Mouse (Mus musculus) macrophage (primary cell): ENCODE results near the gene Impdh1. TPM values are rescaled to one million over a fixed set of nuclear protein-coding genes. Genes with fewer than 3 reads are reported as not detected.

Experiments
- H3K27ac ChIP-seq: fragments of 350-480 bp; formaldehyde crosslinking; 2 replicates; pipeline ENCODE4 v1.9.0; 2021
- H3K36me3 ChIP-seq: fragments of 350-480 bp; formaldehyde crosslinking; 2 replicates; pipeline ENCODE4 v1.9.0; 2021; ENCODE audit errors: inconsistent target
- H3K4me3 ChIP-seq: fragments of 350-480 bp; formaldehyde crosslinking; 2 replicates; pipeline ENCODE4 v1.9.0; 2021; ENCODE audit errors: inconsistent target
- H3K79me2 ChIP-seq: fragments of 350-480 bp; formaldehyde crosslinking; 2 replicates; pipeline ENCODE4 v1.9.0; 2021; ENCODE audit errors: inconsistent target
- WGBS: methylation state at CpG from one replicate; pipeline ENCODE4 v1.1.7; 2026; ENCODE audit warnings: inconsistent platforms; ENCODE audit not compliant: missing documents; 5-methylcytosine and 5-hydroxymethylcytosine counted together
- polyA plus RNA-seq: library from polyadenylated mRNA; stranded (reverse); fragments of 250-400 nt; gene quantifications from 3 replicates; pipeline ENCODE4 v1.2.4, GENCODE M21; 2018; ENCODE audit warnings: inconsistent platforms

Impdh1 gene
- polyA plus RNA-seq, 1 experiment from 2014 or later: 9.2 TPM

DNA sequence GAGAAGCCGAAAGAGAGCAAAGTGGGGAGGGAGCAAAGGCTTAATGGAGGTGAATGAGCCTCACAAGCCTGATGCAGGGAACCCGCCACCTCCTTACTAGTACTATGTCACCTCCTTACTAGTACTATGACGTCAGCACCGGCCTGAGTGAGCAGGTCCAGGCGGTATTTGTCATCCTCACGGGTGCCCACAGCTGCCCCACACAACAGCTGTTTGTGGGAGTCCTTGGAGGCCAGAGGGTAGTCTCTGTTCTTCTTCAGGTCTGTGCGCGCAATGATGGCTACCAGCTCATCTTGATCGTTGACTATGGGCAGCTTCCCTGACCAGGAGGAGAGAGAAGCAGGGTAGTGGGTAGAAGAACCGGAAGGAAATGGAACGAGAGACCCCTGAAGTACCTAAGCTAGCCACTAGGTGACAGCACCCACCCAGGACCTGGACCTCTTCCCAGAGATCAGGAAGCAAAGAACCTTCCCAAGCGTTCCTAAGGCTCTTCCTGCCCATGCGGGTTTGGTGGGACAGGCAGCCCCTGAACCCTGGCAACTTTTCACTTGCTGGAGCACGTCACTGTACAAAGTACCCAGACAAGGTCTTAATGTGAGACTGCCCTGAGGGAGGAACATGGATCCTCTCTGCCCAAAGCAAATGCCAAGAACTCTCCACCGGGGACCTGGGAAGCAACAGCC lies 11.1 kb downstream of the Impdh1 start:
- H3K4me3 ChIP-seq: no peak overlapping the region
- WGBS: 80% methylated on average over 15 of the region's 15 CpGs
- H3K27ac ChIP-seq: no peak overlapping the region
- H3K79me2 ChIP-seq: no peaks in the 10 kb centered on the region
- no peaks in the 10 kb centered on the region; the same call in 1 of the 2 replicates for H3K36me3 ChIP-seq

DNA sequence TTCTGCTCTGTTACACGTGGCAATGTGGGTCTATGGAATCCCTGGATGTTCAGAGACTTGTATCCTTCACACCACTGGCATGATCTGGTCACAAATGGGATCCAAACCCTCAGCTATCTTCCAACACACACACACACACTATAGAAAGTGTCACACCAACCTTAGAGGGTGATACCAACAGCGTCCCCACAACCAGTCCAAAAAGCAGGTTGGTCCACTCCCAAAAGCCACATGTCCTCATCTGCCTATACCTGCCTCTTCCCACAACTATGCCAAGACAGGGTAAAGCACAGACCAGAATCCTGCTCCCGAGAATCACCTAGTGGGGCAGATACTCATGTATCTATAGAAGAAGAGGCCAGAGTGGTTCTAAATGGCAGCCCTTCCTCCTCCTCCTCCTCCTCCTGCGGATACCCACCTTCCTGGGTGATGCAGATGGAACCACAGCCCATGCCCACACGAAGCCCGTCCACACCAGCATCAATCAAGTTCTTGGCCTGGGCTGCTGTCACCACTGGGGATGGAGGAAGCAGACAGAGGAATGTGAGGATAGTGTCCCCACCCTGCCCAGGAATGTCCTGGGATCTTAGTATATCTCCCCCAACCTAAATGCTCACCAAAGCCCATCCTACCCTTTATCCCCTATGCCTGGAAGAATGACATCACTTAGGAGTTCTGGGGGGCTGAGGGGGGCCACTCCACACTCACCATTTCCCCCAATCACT lies 12.1 kb downstream of the Impdh1 start:
- Histone ChIP-seq H3K27ac (no peak overlapping the region), H3K79me2 (no peaks in the 10 kb centered on the region), H3K36me3 (no peaks in the 10 kb centered on the region; the same call in 1 of the 2 replicates), H3K4me3 (no peak overlapping the region)
- 93% methylated on average over 6 of the region's 6 CpGs for WGBS

DNA sequence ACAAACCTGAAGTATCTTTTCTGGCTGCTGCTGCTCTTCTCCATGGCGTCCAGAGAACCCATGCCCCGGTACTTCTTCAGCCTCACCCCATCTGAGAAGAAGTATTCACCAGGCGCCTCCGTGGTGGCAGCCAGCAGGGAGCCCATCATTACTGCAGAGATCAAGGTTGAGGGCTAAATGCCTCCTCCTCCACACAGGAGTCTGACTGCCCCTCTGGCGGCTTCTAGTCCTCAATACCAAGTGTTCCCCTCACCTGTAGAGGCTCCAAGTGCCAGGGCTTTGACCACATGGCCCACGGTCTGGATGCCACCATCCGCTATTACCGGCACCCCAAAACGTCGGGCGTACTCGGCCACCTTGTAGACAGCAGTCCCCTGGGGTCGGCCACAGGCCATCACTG lies 13.1 kb downstream of the Impdh1 start:
- no peaks in the 10 kb centered on the region for H3K79me2 ChIP-seq
- no peak overlapping the region for H3K4me3 ChIP-seq
- 94% methylated on average over 12 of the region's 13 CpGs for WGBS
- no peaks in the 10 kb centered on the region; the same call in 1 of the 2 replicates for H3K36me3 ChIP-seq
- no peak overlapping the region for H3K27ac ChIP-seq

DNA sequence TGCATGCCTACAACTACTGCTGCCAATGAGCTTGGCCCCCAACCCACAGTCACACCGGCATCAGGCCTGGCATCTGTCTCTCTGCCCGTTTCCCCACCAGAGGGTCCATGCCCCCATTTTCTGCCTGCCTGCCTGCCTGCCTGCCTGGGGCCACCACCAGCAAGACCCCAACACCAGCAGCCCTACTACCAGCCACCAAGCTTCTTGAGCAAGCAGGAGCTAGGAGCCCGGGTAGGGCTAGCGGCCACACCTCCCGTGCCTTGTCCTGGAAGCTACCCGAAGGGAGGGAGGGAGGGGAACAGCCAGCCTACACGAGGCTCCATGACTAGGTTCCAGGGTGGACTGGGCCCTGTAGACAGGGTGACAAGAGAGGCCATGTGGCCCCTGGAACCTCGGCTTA lies 14.2 kb downstream of the Impdh1 start:
- no peak overlapping the region for H3K4me3 ChIP-seq
- 85% methylated on average over 8 of the region's 8 CpGs for WGBS
- no peaks in the 10 kb centered on the region; the same call in 1 of the 2 replicates for H3K36me3 ChIP-seq
- no peaks in the 10 kb centered on the region for H3K79me2 ChIP-seq
- no peak overlapping the region for H3K27ac ChIP-seq

DNA sequence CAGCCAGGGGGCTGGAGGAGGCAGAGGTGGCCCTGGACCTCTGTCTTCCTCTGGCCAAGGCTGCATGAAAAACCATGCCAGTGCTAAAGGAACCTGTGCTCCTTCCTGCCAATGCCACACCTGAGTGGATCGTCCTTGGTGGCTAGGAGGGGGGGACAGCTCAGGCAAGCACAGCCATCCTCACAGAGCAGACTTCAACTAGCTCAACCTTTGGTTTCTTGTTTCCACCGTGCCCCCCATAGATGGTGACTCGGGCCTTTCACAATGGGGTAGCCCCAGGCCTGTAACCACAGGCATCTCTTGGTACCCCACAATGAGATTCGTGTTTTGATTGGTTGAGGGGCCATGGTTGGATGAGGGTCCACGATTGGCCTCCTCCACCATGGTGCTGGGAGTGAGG lies 14.8 kb downstream of the Impdh1 start:
- Histone ChIP-seq H3K27ac (no peak overlapping the region), H3K4me3 (no peak overlapping the region), H3K79me2 (no peaks in the 10 kb centered on the region), H3K36me3 (no peaks in the 10 kb centered on the region; the same call in 1 of the 2 replicates)
- WGBS: 72% methylated on average over 5 of the region's 5 CpGs

DNA sequence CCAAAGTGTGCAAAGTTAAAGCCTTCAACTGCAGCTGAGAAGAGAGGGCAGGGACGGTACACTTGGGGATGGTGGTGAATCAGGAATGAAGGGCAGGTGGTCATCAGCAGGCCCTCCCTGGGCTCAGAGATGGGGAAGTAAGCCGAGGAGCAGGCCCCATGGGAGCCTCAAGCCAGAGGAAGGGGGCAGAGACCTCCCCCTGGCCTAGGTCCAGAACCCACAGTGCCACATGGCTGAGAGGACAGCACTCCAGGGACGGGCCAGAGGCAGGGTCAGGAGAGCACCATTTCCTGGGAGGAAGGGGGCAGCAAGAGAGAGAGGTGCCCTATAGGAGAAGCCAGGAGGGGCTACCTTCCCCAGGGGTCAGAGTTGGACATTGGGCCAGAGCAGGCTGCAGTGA lies 15.7 kb downstream of the Impdh1 start:
- H3K36me3 ChIP-seq: no peaks in the 10 kb centered on the region; the same call in 1 of the 2 replicates
- no peak overlapping the region for H3K4me3 ChIP-seq

DNA sequence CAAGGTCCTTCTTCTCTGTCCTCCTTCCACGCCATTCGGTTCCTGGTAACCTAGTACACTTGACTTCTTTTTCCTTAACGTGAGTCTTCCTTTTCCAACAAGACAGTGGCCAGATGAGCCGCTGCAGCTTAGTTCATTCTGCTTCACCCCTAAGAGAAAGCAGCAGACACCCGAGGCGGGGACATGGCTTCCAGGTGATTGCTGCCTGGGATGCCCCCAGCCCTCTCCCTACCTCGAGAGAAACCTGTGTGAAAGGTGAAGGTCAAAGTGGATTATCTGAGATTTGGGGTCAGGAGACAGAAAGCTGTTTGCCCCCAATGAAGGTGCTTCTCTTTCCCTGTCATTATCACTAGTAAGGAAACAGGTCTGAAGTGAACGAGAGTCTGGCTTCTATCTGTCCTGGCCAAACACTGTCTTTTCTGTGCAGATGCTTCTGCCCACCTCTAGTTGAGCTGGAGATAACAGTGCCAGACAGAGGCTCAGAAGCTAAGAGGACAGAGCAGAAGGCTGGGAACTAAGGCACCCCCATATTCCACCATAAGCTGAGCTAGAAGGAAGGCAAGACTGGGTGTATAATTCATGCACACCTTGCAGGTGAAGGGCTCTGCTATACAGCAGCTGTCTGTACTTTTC lies 16.8 kb downstream of the Impdh1 start:
- H3K27ac ChIP-seq: no peak overlapping the region
- H3K79me2 ChIP-seq: no peaks in the 10 kb centered on the region
- 67% methylated on average over 8 of the region's 8 CpGs for WGBS
- H3K36me3 ChIP-seq: no peaks in the 10 kb centered on the region; the same call in 1 of the 2 replicates
- H3K4me3 ChIP-seq: no peak overlapping the region

More for the DNA sequence above, 15.7 kb downstream of the Impdh1 start:
- 39% methylated on average over 3 of the region's 3 CpGs for WGBS
- no peak overlapping the region for H3K27ac ChIP-seq
- no peaks in the 10 kb centered on the region for H3K79me2 ChIP-seq

DNA sequence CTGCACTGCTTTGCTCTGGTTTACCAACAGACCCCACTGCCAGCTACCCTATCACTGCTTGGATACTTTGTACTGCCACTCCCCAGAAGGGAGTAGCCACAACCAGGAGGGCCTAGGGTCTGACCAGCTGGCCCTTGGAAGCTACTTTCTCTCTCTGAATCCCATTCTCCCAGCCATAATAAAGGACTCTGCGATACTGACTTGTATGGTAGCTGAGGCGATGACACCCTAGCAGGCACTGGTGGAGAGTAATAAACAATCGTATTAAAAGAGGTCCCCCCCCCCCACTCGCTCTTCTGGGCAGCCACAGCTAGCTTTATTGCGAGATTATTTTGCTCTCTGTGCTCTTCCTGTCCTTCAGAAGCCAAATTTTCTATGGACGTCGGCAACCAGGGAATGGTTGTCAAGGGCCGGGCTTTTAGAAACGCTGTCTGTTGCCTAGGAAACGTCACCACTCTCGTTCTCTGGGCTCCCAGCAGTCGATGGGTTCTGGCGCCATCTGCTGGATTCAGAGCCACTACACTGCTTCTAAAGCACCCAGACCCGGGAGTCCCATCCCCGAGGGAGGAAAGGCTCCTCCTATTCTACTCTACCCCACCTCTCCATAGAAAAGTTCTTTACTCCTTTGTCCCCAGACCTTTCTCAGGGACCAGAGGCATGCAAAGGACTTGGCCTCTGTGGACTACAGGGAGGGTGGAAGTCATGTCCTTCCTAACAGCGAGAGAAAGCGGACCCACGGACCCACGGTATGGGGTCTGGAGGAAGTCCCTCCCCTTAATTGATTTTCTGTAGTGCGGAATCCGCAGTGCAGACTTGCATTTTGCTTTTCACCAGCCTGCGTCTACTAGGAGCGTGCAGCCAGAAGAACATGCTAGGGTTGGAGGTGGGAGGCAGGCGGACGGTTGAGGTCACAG lies 17.6 kb downstream of the Impdh1 start:
- no peaks in the 10 kb centered on the region; the same call in 1 of the 2 replicates for H3K36me3 ChIP-seq
- H3K79me2 ChIP-seq: no peaks in the 10 kb centered on the region
- no peak overlapping the region for H3K27ac ChIP-seq
- H3K4me3 ChIP-seq: no peak overlapping the region
- WGBS: 31% methylated on average over 25 of the region's 25 CpGs

DNA sequence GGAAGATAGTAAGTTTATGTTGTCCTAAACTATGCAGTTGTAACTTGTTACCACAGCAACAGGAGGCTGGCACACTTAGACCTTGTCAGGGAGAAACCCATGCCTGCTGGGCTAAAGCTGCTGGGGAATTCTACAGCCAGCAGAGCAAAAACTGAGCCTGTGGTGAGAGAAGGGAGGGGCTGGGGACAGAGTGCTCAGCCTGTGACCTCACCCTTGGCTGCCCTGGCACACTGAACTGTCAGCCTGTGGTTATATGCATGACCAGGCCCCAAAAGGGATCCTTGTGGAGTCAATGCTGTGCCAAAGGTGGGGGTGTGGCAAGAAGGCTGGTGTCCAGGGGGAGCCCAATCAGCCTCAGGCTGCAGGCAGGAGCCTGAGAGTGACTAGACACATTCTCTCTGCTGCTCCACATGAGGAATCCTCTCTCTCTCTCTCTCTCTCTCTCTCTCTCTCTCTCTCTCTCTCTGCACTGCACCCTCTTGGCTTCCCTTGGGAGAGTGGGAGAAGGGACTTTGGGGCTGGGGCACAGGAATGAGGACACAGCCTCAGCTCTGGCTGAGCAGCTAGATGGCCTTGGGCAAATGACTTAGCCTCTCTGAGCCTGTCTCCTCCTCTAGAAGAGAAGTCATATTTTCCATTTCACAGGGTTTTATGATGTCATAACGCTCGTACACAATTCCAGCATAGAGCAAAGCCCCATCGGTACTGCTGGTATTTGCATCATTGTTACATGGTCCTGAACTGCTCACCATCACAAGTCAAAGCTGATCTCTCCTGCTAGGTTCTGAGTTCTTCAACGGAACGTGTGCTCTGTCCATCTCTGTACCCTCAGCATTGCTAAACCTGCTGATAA lies 20.1 kb downstream of the Impdh1 start:
- Histone ChIP-seq H3K36me3 (no peaks in the 10 kb centered on the region), H3K27ac (no peak overlapping the region), H3K4me3 (no peak overlapping the region), H3K79me2 (no peaks in the 10 kb centered on the region)
- WGBS: 89% methylated on average over 5 of the region's 5 CpGs

DNA sequence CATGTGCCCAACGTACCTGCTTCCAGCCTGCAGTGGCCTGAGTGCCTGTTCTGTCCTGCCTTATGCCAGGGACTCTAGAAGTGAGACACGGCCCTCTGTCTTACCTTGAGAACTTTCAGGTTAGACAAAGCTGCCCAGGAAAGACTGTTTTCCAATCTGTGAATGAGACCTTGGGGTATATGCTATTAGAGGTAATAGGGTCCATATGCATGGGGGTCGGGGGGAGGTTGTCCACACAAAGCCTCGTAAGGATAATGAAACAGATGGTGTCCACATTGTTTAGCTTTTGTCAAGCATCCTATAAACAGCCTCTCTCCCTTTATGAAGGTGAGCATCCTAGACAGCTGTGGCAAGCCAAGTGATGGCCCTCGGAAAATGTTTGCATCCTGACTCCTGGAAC lies 21.0 kb downstream of the Impdh1 start:
- Histone ChIP-seq H3K4me3 (no peak overlapping the region), H3K36me3 (no peaks in the 10 kb centered on the region), H3K79me2 (no peaks in the 10 kb centered on the region), H3K27ac (no peak overlapping the region)
- WGBS: 91% methylated on average over 5 of the region's 5 CpGs

DNA sequence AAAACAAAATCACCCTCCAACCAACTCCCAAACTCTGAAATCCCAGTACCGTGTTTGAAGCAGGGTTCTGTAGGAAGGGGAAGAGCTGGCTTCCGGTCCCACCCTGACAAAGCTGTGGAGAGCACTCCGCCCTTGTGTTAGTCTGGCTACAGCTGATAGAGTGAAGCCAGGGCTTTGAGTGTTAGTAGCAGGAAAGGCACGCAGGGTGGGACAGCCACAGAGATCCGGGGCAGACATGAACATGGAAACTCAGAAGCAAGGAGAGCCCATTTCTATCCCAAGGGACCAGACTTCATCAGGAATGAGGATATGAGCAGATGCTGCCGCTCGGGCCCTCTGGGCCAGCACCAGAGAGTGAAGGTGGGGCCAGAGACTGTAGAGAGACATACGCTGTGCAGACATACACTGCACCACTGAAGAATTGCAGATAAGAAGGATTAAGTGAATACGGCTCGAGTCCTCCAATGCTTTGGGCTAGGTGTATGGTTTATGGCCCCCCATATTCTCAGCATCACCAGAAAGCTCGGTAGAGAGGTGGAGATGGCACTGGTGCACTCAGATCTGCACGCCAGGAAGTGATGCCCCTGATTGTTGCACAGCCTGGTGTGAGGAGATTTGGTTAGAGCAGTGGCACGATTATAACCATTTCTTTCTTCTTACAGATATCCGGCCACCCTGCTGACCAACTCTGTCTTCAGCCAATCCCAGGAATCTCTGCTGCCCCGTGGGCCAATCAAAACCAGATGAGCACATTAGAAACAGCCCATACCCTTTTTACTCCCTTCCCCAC lies 22.0 kb downstream of the Impdh1 start:
- H3K4me3 ChIP-seq: no peak overlapping the region
- no peaks in the 10 kb centered on the region for H3K79me2 ChIP-seq
- H3K27ac ChIP-seq: no peak overlapping the region
- 60% methylated on average over 15 of the region's 15 CpGs for WGBS
- H3K36me3 ChIP-seq: no peaks in the 10 kb centered on the region

DNA sequence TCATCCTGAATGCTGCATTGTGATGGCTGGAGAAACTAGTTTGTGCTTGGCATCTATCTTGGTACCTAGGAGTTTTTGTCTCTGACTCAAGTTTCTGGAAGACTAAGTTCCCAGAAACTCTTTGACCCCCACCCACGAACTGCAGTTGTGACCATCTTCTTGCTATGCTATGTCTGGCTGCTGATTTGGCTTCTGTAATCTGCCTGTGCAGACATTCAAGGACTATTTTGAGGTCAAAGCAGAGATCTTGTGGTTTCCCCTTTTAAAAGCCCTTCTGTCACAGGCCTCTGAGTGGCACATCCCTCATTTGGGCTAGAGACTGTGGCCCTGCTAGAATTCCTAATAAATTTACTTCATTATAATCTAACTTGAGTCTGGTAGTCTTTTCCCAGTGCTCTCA lies 28.2 kb downstream of the Impdh1 start:
- no peak overlapping the region for H3K4me3 ChIP-seq
- 0% methylated on average over 1 of the region's 1 CpGs for WGBS
- H3K36me3 ChIP-seq: no peaks in the 10 kb centered on the region
- no peaks in the 10 kb centered on the region for H3K79me2 ChIP-seq
- no peak overlapping the region for H3K27ac ChIP-seq

DNA sequence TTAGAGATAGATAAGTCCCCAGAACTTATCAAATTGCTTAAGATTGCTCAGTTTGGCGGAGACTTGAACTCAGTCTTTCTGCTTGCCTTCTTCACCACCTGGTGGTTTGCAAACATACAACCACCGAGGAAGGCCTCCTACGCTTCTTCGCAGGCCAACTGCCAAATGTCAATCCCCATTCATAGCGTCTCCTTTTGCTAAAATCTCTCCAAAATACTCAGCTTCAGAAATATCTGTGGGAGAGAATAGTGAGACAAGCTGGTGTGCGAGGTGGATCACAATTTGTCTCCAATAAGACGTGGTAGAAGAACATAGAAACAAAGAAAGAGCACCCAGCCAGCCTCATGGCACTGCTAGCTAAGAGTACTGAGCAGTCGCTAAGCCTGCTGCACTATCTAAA lies 36.3 kb downstream of the Impdh1 start:
- Histone ChIP-seq H3K79me2 (no peaks in the 10 kb centered on the region), H3K27ac (no peak overlapping the region), H3K4me3 (no peak overlapping the region), H3K36me3 (no peaks in the 10 kb centered on the region)
- 70% methylated on average over 8 of the region's 8 CpGs for WGBS
